Mouse (Mus musculus) embryonic fibroblast, embryonic 13.5 days (primary cell): ENCODE data around the gene Abcc4. TPM values are rescaled to one million over a fixed set of nuclear protein-coding genes. Genes with fewer than 3 reads are reported as not detected.
"Not testable (repeated sequence)": the region's sequence is repeated elsewhere in the genome, so short reads cannot be mapped to it uniquely, and the experiment has no call there.

ENCODE experiments used
- H3K27ac ChIP-seq: 2 replicates; pipeline ENCODE4 v1.5.1; 2012; ENCODE audit warnings: low read length, control low read depth, inconsistent platforms; ENCODE audit not compliant: insufficient read depth
- H3K4me1 ChIP-seq: 2 replicates; pipeline ENCODE4 v1.6.1; 2011; ENCODE audit warnings: low read length; ENCODE audit not compliant: control insufficient read depth, insufficient read depth
- H3K4me3 ChIP-seq: 2 replicates; pipeline ENCODE4 v1.5.1; 2011; ENCODE audit warnings: mild to moderate bottlenecking, control low read depth, low read length; ENCODE audit not compliant: insufficient read depth
- CTCF ChIP-seq: IDR thresholded peaks from 2 replicates; pipeline ENCODE4 v1.5.1; 2011; ENCODE audit warnings: mild to moderate bottlenecking, control low read depth, low read length, moderate library complexity, borderline replicate concordance; ENCODE audit not compliant: insufficient read depth
- POLR2A ChIP-seq: IDR thresholded peaks from 2 replicates; pipeline ENCODE4 v1.6.1; 2011; ENCODE audit warnings: low read depth, mild to moderate bottlenecking, control low read depth, low read length, moderate library complexity
- polyA plus RNA-seq: library from polyadenylated mRNA; stranded (reverse); fragments of >200 nt; gene quantifications from 2 replicates; pipeline ENCODE4 v1.2.4, GENCODE M21; 2011; ENCODE audit warnings: low read depth; ENCODE audit not compliant: missing spikeins, insufficient read length

The Abcc4 gene
- polyA plus RNA-seq, 1 experiment: 9.5 TPM

DNA sequence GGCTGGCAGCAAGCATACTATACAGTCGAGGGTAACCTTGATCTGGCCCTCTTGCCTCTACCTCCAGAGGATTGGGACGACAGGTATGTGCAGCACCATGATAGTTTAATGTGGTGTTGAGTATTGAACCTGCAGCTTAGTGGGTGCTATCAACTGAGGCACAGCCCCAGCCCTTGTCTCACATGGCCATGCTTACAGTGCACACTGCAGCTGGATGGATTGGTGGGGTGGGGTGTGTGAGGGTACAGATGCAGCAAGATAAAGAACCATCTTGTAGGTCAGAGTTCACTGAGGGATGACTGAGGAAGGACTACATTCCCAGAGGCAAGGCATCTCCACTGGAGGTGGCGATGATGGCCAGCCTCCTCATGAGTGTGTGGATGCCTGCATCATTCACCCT lies 174.5 kb downstream of the Abcc4 start:
- no peak for TF ChIP-seq POLR2A
- TF ChIP-seq CTCF: no peak

DNA sequence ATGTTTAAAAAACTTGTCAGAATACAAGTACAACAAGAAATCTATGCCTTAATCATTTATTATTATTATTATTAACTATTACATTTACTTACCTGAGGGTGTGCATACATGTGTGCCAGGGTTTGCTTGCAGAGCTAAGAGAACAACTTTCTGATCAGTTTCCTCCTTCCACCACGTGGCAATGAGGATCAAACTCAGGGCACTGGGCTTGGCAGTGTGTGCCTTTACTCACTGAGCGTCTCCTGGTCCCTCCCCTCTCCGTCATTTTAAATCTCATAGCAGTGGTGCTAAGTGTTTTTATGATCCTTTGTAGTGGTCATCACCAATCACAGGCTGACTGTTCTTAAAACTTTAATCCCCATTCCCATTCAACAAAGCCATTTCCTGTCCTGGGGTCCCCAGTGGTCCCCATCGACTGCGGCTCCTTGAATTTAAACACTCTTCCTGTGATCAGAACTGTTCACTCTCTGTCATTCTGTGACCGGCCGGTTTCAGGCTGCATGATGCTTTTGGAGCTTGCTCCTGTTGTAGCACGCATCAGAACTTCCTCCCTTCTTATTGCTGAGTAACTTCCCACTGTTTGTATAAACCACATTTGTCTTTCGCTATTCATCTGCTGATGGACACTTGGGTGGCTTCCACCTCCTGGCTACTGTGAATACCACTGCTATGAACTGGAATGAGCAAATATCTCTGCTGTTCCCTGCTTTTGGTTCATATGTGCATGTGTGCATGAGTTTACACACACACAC lies 191.6 kb downstream of the Abcc4 start:
- no peak overlapping the region for H3K4me3 ChIP-seq
- H3K4me1 ChIP-seq: no peaks in the 10 kb centered on the region
- TF ChIP-seq CTCF (no peak), POLR2A (no peak)
- H3K27ac ChIP-seq: no peak overlapping the region

More for the DNA sequence above, 174.5 kb downstream of the Abcc4 start:
- no peak overlapping the region for H3K27ac ChIP-seq
- no peak overlapping the region for H3K4me3 ChIP-seq
- no peaks in the 10 kb centered on the region for H3K4me1 ChIP-seq

DNA sequence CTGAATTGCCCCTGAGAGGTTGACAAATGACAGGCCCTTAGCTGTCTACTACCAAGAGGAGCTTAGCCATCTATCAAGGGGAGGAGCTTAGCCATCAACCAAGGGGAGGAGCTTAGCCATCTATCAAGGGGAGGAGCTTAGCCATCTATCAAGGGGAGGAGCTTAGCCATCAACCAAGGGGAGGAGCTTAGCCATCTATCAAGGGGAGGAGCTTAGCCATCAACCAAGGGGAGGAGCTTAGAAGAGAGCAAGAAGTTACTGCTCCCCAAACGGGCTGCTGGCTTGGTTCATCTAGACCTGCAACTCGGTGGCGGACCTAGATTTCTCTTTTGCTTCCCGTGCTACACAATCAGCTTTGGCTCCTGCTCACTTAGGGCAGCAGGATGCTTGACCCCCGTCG lies 194.3 kb downstream of the Abcc4 start:
- H3K4me1 ChIP-seq, H3K27ac ChIP-seq, H3K4me3 ChIP-seq: not testable (repeated sequence)

DNA sequence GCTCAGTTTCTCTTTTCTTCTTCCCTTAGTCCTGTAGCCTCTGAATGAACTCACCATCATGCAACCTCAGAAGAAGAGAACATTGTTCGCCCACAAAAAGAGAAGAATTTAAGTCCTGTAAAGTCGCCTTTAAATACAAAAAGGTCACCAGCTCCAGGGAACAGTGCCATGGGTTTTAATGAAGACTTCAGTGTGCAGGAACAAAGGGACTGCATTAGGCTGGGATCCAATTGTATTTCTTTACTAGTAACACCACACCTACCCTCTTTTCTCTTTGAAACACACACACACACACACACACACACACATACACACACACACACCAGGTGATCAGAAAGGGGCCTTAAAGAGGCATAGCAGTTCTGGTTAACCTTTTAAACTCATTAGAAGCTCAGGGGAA lies 195.2 kb downstream of the Abcc4 start:
- Histone ChIP-seq H3K4me3 (no peak overlapping the region), H3K27ac (no peak overlapping the region), H3K4me1 (peaks cover 4% of the 10 kb centered on the region)
- no peak for TF ChIP-seq CTCF
- no peak for TF ChIP-seq POLR2A

DNA sequence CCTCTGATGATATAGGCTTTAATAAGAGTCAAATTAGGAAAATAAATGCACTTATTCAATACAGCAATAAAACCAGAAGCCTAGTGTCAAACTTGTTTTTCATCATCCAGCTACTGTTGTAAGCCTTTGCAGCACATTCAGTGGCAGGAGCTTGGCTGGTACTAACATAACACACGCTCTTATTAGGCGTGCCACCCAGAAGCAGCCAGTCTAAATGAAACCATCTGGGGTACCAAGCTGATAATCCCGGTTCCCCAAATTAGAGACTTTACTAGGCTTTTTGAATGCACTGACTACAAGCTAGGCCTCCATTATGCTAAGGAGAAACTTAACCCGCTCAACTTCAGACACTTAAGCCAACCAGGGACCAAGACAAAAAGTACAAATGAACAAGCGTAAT lies 195.8 kb downstream of the Abcc4 start:
- TF ChIP-seq POLR2A: no peak
- TF ChIP-seq CTCF: no peak
- no peak overlapping the region for H3K27ac ChIP-seq
- H3K4me3 ChIP-seq: no peak overlapping the region
- peaks cover 4% of the 10 kb centered on the region for H3K4me1 ChIP-seq

DNA sequence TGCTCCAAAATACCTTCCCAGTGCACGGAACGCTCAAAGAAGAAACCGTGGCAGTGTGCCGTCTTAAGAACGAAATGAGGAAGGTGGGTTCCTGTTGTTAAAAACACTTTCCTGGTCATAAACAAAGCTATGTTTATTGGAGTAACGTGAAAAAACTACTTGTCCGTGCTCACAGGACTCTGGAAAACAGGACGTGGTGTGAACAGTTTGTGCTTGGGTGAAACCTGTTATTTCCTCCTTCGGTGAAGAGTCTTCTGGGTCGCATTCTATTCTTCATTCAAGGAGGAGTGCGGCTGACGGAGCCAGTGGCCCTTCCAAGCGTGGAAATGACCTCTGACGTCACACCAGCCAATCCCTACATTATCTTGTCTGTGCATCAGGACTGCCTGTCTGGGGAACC lies 198.2 kb downstream of the Abcc4 start:
- peaks cover 4% of the 10 kb centered on the region for H3K4me1 ChIP-seq
- no peak overlapping the region for H3K27ac ChIP-seq
- TF ChIP-seq CTCF (no peak), POLR2A (no peak)
- no peak overlapping the region for H3K4me3 ChIP-seq

DNA sequence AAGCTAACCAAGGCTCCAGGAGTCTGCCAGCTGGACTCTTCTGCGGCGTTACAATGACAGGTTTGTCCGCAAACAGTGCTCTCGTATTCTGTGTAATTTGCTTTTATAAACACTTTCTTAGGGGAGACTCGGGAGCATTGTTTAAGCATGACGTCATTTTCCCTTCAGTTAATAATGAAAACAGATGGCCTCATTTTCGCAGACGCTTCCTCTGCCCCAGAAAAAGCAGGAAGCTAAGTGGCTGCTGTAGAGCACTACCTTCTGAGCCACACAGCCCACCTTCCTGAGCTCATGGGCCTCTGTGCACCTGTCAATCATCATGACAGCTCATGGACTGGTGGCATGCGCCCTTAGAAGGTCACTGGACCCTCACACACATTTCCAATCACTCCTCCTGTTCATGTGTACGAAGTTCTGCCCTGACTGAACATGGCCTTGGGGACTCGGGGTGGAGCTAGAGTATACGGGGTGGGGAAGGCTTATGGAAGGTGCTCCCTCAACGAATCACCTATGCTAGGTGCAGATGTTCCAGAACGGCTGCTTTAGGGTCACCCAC lies 199.3 kb downstream of the Abcc4 start:
- TF ChIP-seq CTCF (no peak), POLR2A (no peak)
- no peak overlapping the region for H3K4me3 ChIP-seq
- H3K27ac ChIP-seq: no peak overlapping the region
- peaks cover 4% of the 10 kb centered on the region for H3K4me1 ChIP-seq

DNA sequence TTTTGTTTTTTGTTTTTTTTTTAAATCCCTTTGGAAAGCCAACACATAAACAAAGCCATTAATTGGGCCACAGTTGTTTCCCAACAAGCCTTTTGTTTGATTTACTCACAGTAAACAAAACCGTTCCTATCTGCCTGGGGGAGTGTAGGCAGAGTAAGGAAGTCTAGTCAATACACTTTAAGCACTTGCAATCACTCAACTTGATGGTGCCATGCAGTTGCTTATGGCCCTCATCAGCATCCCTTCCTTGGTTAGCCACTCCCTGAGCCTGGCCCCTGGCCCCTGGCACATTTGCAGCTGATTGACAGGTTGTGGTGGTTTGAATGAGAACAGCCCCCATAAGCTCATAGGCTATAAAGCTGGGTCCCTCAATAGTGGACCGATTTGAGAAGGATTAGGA lies 209.3 kb downstream of the Abcc4 start:
- no peak overlapping the region for H3K4me3 ChIP-seq
- no peaks in the 10 kb centered on the region for H3K4me1 ChIP-seq
- no peak overlapping the region for H3K27ac ChIP-seq
- TF ChIP-seq CTCF (no peak), POLR2A (no peak)

DNA sequence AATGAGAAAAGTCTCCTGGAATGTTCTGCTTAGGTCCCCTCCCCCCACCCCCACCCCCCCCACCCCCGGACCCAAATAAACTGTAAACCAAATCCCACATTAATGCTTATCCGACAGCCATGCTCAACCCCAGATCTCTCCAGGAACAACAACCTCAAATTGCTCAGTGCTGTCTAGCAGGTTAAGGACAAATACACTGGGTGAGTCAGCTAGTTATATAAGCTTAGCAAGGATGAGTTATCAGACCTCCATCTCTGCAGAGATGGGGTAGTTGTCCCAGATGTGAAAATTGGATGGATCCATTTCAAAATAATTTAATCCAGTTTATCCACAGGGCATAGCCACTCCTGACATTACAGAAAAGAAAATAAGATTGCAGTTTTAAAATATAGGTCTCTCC lies 210.6 kb downstream of the Abcc4 start:
- H3K4me1 ChIP-seq: no peaks in the 10 kb centered on the region
- no peak for TF ChIP-seq POLR2A
- no peak for TF ChIP-seq CTCF
- no peak overlapping the region for H3K4me3 ChIP-seq
- no peak overlapping the region for H3K27ac ChIP-seq

DNA sequence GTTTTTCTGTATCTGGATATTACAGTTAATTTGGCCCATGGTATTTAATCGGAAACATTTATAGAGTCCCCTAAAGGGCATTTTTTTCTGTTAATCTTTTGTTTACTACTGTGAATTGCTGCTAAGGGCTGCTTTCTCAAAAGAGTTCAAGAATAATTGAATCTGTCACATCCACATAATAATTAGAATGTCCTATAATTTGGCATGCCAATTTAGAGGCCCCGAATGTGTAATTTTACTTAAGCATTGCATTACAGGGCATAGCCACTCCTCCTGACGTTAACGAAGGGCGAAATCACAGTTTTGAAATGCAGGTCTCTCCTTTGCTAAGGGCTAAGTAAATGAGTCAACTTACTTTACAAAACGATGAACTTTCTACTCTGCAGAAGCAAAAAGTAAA lies 214.3 kb downstream of the Abcc4 start:
- TF ChIP-seq CTCF (no peak), POLR2A (no peak)
- Histone ChIP-seq H3K27ac (no peak overlapping the region), H3K4me3 (no peak overlapping the region), H3K4me1 (no peaks in the 10 kb centered on the region)

DNA sequence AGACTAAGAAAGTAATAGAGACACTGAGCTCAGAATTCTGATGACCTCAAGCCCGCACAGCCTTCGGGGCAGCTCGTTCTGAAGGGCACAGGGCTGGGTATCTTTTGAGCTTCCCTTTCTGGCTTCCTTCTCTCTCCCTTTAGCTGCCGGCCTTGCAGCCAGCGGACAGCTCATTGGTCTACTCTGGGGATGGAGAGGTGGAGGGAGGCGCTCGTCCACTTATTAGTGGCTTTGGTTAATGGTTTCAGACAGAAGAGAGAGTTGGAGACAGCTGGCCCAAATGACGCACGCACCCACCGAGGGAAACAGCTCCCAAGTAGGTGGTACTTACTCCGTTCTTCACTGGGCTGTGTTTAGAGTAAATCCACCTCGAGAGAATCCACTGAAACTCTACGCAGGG lies 214.7 kb downstream of the Abcc4 start:
- TF ChIP-seq POLR2A (no peak), CTCF (no peak)
- Histone ChIP-seq H3K4me1 (no peaks in the 10 kb centered on the region), H3K4me3 (no peak overlapping the region), H3K27ac (no peak overlapping the region)
